Mouse (Mus musculus) liver, postnatal 0 days (tissue): ENCODE results near the gene Pbdc1.

Source experiments
- CTCF ChIP-seq: sonication (generic); IDR thresholded peaks from 2 replicates; pipeline ENCODE4 v1.5.1; 2016; ENCODE audit warnings: antibody characterized with exemption, low read depth
- EP300 ChIP-seq: IDR thresholded peaks from 2 replicates; pipeline ENCODE4 v1.6.1; 2016; ENCODE audit warnings: antibody characterized with exemption, low read depth, mild to moderate bottlenecking

DNA sequence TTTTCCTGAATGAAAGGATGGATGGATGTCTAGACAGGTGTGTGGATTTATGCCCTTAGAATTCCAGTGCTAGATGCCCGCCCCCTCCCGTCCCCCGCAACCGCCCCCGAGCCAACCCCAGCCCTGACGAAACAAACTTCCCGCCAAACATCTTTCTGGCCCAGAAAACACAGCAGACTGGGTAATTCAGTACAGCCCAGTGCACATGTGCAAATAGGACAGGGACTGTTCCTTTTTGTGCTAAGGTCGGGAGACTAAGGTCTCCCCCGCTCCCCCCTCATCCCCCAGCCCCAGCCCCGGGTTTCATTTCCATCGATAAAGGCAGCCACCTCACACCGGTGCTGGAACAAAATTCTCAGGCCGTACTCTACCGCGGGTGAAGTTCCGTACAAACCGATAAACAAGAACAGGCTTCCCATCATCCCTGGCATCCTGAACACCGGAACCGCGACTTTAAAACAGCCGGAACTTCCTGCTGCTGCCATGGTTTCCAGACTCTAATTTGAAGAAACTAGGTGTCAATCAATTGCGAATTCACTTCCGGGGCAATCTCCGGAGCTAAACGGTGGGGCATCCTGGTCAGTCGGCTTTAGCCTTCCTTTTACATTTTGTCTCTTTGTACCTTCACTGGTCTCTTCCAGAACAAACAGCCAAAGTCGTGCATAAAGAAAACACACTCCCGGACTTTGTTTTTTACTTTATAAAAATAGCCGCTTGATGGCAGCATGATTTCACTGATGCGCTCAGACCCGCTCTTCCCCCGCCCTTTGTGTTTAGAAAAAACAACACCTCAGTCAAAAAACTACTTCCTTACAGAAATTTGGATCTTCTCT is 9.7 kb upstream of the Pbdc1 start:
- TF ChIP-seq CTCF (peak; percentile 66), EP300 (peak; percentile 62; the same call in 1 of the 2 replicates)
